Comparison of ENCODE assay signal across 15 mouse cellular contexts in the genomic region with DNA sequence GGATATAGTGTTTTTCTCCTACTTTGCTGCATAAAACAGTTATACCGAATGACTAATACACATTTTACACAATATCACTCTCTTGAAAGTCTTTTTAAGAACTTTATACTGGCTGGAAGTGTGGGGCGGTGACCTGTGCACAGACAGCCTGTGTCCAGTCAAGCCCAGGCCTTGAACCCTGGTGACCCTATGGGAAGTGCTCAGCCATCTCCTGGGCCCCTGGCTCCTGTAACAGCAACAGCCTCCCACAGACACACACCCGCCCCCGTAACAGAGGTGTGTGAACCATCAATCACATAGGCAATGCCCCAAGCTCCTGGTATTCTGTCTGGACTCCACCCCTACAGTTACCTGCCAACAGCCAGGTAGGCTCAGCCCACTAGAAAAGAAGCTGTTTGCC.
"Had no signal": no experiment of that assay in that cellular context is flagged by ENCODE, and none has a peak within 500 bp of the region (broad histone marks: within the 10 kb centered on the region; RNA-seq: fewer than 3 reads in every experiment).

No protein-coding gene starts in this region.

- H3K36me3 ChIP-seq: stomach, embryonic 15.5 days had no signal

- H3K9me3 ChIP-seq: neural tube, embryonic 15.5 days; stomach, embryonic 15.5 days had no signal

- H3K27me3 ChIP-seq: neural tube, embryonic 15.5 days; stomach, embryonic 15.5 days had no signal

- H3K4me1 ChIP-seq: neural tube, embryonic 15.5 days; stomach, embryonic 15.5 days had no signal

- H3K9ac ChIP-seq: neural tube, embryonic 15.5 days; stomach, embryonic 15.5 days had no signal

- DNase-seq: retina, postnatal 1 day; right cerebral cortex, adult 18-20 months; right cerebral cortex, postnatal 14 days; right cerebral cortex, postnatal 25 days; right cerebral cortex, postnatal 4 days; spleen, adult 18-20 months; thymus, adult 18-20 months; thymus, adult 2 months; thymus, postnatal 14 days; thymus, postnatal 25 days; thymus, postnatal 36 days; thymus, postnatal 4 days had no signal

- H3K4me2 ChIP-seq: neural tube, embryonic 15.5 days; stomach, embryonic 15.5 days had no signal

- H3K27ac ChIP-seq: neural tube, embryonic 15.5 days; stomach, embryonic 15.5 days; stomach, postnatal 0 days had no signal

- H3K4me3 ChIP-seq: neural tube, embryonic 15.5 days; stomach, embryonic 15.5 days had no signal
